Mouse (Mus musculus): ENCODE results near the gene Hspa1l. TPM values are rescaled to one million over a fixed set of nuclear protein-coding genes. Genes with fewer than 3 reads are reported as not detected.
A peak's percentile ranks its signal among the peaks of the same experiment; 100 is the strongest.
"Not testable (repeated sequence)": the region's sequence is repeated elsewhere in the genome, so short reads cannot be mapped to it uniquely, and the experiment has no call there.

Hspa1l gene
- polyA plus RNA-seq, 1 experiment from 2014 or later, result 2.0 TPM

DNA sequence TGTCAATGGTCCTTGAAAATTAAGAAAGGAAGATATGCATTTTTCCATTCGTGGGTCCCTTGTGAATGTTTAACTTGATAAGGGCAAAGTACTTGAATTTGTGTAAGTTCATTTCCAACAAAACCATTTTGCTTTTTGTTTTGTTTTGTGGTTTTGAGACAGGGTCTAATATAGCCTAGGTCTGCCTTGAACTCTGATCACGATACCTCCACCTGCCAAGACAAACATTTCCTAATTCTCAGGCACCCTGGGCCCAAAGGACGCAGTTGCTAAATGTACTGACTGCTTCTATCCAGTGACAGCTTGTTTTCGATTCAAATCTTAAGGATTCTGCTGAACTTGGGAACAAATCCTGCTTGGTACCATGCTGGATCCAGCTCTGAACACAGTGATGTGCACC lies 7.1 kb downstream of the Hspa1l start:
- Histone ChIP-seq H3K27ac (ENCODE audit: low read length) (no peak overlapping the region), H3K9ac (ENCODE audit: low read depth, low read length) (0 out of 2 replicates have a peak overlapping the region, but pooled peaks have one; percentile 21), H3K4me3 (ENCODE audit: low read depth, low read length) (no peak overlapping the region), H3K9me3 (replicated peaks; ENCODE audit: control insufficient read depth, low read length, poor library complexity, severe bottlenecking) (no peaks in the 10 kb centered on the region), H3K27me3 (ENCODE audit: control insufficient read depth, insufficient read depth, low read depth, low read length) (no peaks in the 10 kb centered on the region), H3K4me1 (ENCODE audit: control insufficient read depth, insufficient read depth, low read length) (peaks cover 20% of the 10 kb centered on the region), H3K36me3 (ENCODE audit: control insufficient read depth, insufficient read depth, low read length) (no peaks in the 10 kb centered on the region), H3K4me2 (ENCODE audit: low read length) (no peak overlapping the region)
- no peak for ATAC-seq
- WGBS, result 93% methylated on average over 4 of the region's 4 CpGs

DNA sequence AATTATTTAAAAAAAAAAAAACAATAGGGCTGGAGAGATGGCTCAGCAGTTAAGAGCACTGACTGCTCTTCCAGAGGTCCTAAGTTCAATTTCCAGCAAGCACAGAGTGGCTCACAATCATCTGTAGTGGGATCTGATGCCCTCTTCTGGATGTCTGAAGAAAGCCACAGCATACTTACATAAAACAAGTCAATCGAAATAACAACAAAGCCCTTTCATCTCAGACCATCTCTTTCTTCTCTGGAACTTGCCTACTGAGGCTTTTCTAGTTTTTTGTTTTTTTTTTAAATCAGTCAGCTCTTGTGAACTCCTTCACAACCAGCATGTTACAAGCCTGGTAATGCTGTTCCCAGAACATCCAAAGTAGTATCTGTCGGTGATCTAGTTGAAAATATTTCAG lies 8.2 kb downstream of the Hspa1l start:
- WGBS, result 14% methylated on average over 2 of the region's 2 CpGs
- H3K4me3 ChIP-seq (ENCODE audit: low read depth, low read length), result peak overlapping the region; percentile 70
- no peak for ATAC-seq
- H3K9ac ChIP-seq (ENCODE audit: low read depth, low read length), result peak overlapping the region; percentile 91
- H3K27me3 ChIP-seq (ENCODE audit: control insufficient read depth, insufficient read depth, low read depth, low read length), result no peaks in the 10 kb centered on the region
- peaks cover 4% of the 10 kb centered on the region for H3K36me3 ChIP-seq (ENCODE audit: control insufficient read depth, insufficient read depth, low read length)
- peak overlapping the region; percentile 92 for H3K4me2 ChIP-seq (ENCODE audit: low read length)
- peak overlapping the region; percentile 96 for H3K27ac ChIP-seq (ENCODE audit: low read length)
- peaks cover 20% of the 10 kb centered on the region for H3K4me1 ChIP-seq (ENCODE audit: control insufficient read depth, insufficient read depth, low read length)
- no peaks in the 10 kb centered on the region for H3K9me3 ChIP-seq (replicated peaks; ENCODE audit: control insufficient read depth, low read length, poor library complexity, severe bottlenecking)

- peak; percentile 96 for ATAC-seq
- peaks cover 20% of the 10 kb centered on the region for H3K4me1 ChIP-seq (ENCODE audit: control insufficient read depth, insufficient read depth, low read length)
- peak within 1 kb of the TSS; percentile 96 for H3K27ac ChIP-seq (ENCODE audit: low read length)
Observed at GRCm38 (mm10) chr17:34981690-34982180, 9.2 kb downstream of the Hspa1l start, which contains the start of gene Lsm2. Gene Lsm2, plus strand, starts transcription at chr17:34981862.

DNA sequence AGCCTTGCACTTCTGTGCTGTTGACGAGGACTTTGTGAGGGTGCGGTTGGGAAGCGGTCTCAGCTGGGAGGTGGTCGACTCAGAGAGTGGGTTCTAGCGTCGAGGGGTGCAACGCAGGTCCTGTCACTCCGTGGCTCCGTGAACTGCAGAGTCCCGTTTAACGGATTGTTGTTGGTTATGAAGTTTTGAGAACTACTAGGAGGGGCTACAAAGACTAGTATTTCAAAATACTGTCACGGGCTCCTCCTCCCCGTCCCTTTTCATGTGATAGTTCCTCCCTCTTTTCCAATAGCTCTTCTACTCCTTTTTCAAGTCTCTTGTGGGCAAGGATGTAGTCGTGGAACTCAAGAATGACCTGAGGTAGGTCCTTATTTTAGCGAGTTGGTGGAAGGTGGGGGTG lies 9.8 kb downstream of the Hspa1l start:
- Histone ChIP-seq H3K27ac (ENCODE audit: low read length) (peak overlapping the region; percentile 96), H3K4me3 (ENCODE audit: low read depth, low read length) (peak overlapping the region; percentile 70), H3K36me3 (ENCODE audit: control insufficient read depth, insufficient read depth, low read length) (peaks cover 7% of the 10 kb centered on the region), H3K4me1 (ENCODE audit: control insufficient read depth, insufficient read depth, low read length) (peaks cover 20% of the 10 kb centered on the region), H3K9ac (ENCODE audit: low read depth, low read length) (peak overlapping the region; percentile 91), H3K27me3 (ENCODE audit: control insufficient read depth, insufficient read depth, low read depth, low read length) (no peaks in the 10 kb centered on the region), H3K9me3 (replicated peaks; ENCODE audit: control insufficient read depth, low read length, poor library complexity, severe bottlenecking) (no peaks in the 10 kb centered on the region), H3K4me2 (ENCODE audit: low read length) (peak overlapping the region; percentile 92)
- 0% methylated on average over 15 of the region's 15 CpGs for WGBS
- peak; percentile 23; the same call in 1 of the 2 replicates for ATAC-seq

More at GRCm38 (mm10) chr17:34981690-34982180, 9.2 kb downstream of the Hspa1l start, which contains the start of gene Lsm2:
- H3K36me3 ChIP-seq (ENCODE audit: control insufficient read depth, insufficient read depth, low read length), result peaks cover 7% of the 10 kb centered on the region
- peak within 1 kb of the TSS; percentile 91 for H3K9ac ChIP-seq (ENCODE audit: low read depth, low read length)
- no peaks in the 10 kb centered on the region for H3K9me3 ChIP-seq (replicated peaks; ENCODE audit: control insufficient read depth, low read length, poor library complexity, severe bottlenecking)
- under 1% methylated on average over 57 of the region's 58 CpGs for WGBS
- no peaks in the 10 kb centered on the region for H3K27me3 ChIP-seq (ENCODE audit: control insufficient read depth, insufficient read depth, low read depth, low read length)
- peak within 1 kb of the TSS; percentile 70 for H3K4me3 ChIP-seq (ENCODE audit: low read depth, low read length)
- peak within 1 kb of the TSS; percentile 92 for H3K4me2 ChIP-seq (ENCODE audit: low read length)

DNA sequence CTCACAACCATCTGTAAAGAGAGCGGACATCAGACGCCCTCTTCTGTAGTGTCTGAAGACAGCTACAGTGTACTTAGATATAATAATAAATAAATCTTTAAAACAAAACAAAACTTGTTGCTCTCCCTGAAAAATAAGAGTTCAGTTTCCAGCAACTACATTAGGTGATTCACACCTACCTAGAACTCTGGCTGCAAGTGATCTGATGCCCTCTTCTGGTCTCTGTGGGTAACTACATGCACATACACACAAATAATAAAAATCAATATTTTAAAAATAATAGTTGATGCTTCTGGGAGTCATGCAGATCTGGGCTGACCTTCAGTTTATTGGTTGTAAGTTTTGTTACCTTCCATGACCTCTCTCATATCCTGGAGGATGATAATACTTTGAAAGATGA lies 11.7 kb downstream of the Hspa1l start:
- Histone ChIP-seq H3K9ac (ENCODE audit: low read depth, low read length) (no peak overlapping the region), H3K27me3 (ENCODE audit: control insufficient read depth, insufficient read depth, low read depth, low read length) (no peaks in the 10 kb centered on the region), H3K9me3 (replicated peaks; ENCODE audit: control insufficient read depth, low read length, poor library complexity, severe bottlenecking) (no peaks in the 10 kb centered on the region), H3K4me2 (ENCODE audit: low read length) (no peak overlapping the region), H3K36me3 (ENCODE audit: control insufficient read depth, insufficient read depth, low read length) (peaks cover 7% of the 10 kb centered on the region), H3K4me3 (ENCODE audit: low read depth, low read length) (no peak overlapping the region), H3K4me1 (ENCODE audit: control insufficient read depth, insufficient read depth, low read length) (peaks cover 20% of the 10 kb centered on the region), H3K27ac (ENCODE audit: low read length) (no peak overlapping the region)
- 64% methylated on average over 2 of the region's 2 CpGs for WGBS
- no peak for ATAC-seq

DNA sequence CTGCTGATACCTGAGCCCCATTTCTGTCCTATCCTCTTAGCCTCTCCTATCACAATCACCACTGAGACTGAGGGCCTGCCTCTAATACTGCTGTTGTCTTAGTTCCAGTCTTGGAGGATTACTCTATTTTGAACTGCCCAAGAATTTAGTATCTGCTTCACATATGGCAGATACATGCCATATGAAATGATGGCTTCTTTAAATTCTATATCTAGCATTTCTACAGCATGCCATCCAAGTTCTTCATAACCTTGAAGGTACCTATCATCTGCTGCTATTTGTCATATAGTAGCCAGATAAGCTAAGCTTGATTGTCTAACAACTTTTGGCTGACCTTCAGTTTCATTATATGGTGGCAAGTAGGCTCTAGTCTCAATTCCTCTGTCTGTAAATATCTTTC lies 22.2 kb downstream of the Hspa1l start:
- Histone ChIP-seq H3K4me2 (ENCODE audit: low read length) (no peak overlapping the region), H3K9ac (ENCODE audit: low read depth, low read length) (no peak overlapping the region), H3K4me1 (ENCODE audit: control insufficient read depth, insufficient read depth, low read length) (no peaks in the 10 kb centered on the region), H3K36me3 (ENCODE audit: control insufficient read depth, insufficient read depth, low read length) (no peaks in the 10 kb centered on the region), H3K27ac (ENCODE audit: low read length) (no peak overlapping the region), H3K4me3 (ENCODE audit: low read depth, low read length) (no peak overlapping the region), H3K27me3 (ENCODE audit: control insufficient read depth, insufficient read depth, low read depth, low read length) (no peaks in the 10 kb centered on the region), H3K9me3 (replicated peaks; ENCODE audit: control insufficient read depth, low read length, poor library complexity, severe bottlenecking) (no peaks in the 10 kb centered on the region)
- ATAC-seq, result no peak

DNA sequence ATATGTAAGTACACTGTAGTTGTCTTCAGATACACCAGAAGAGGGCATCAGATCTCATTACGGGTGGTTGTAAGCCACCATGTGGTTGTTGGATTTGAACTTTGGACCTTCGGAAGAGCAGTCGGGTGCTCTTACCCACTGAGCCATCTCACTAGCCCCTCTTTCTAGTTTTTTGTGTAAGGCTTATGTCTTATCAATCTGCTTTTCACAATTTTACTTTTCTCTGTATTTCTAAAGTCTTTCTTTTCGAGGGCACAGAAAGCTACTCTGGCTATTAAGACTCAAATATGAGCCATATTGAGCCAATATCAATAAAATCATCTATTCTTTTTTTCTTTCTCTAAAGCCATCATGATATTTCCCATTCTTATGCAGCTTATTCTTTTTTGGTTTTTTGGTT lies 22.7 kb downstream of the Hspa1l start:
- not testable (repeated sequence) for H3K27ac ChIP-seq (ENCODE audit: low read length); ATAC-seq; H3K9me3 ChIP-seq (replicated peaks; ENCODE audit: control insufficient read depth, low read length, poor library complexity, severe bottlenecking); H3K4me1 ChIP-seq (ENCODE audit: control insufficient read depth, insufficient read depth, low read length); H3K4me3 ChIP-seq (ENCODE audit: low read depth, low read length); H3K36me3 ChIP-seq (ENCODE audit: control insufficient read depth, insufficient read depth, low read length); H3K9ac ChIP-seq (ENCODE audit: low read depth, low read length); H3K4me2 ChIP-seq (ENCODE audit: low read length); H3K27me3 ChIP-seq (ENCODE audit: control insufficient read depth, insufficient read depth, low read depth, low read length)
- WGBS, result 95% methylated on average over 4 of the region's 4 CpGs

- whole genome bisulfite sequencing, result 97% methylated on average over 4 of the region's 4 CpGs
Observed at GRCm38 (mm10) chr17:34995927-34996326, 23.4 kb downstream of the Hspa1l start.

DNA sequence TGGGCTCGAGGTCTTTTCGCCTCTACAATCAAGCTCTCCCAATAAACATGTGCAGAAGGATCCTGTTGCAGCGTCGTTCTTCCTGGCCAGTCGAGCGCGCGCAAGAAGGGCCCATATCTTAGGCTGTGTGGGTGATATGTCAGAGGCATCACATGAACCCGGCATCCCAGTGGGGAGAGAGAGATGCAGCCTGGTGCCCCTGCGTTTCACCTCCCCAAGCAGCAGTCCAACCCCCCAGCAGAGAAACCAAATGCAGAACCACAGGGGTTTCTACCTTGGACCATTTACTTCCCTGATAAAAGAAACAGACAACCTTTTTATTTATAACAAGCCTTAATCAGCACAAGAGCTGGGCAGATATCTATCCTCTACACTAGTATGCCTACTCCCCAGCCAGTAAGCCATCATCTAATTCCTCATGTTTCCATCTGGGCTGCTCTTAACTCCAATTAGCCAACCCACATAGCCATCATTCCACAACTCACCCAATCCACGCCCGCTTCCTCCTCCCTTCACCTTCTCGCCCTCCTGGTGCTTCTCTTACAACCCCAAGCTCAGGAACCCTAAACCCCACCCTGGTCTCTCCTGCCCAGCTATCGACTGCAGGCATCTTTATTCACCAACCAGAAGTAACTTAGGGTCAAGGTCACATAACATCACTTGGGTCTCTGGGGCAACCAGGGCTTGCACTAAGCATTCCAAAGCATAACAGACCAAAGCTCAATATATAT lies 24.1 kb downstream of the Hspa1l start:
- Histone ChIP-seq H3K9ac (ENCODE audit: low read depth, low read length) (no peak overlapping the region), H3K27me3 (ENCODE audit: control insufficient read depth, insufficient read depth, low read depth, low read length) (no peaks in the 10 kb centered on the region), H3K27ac (ENCODE audit: low read length) (no peak overlapping the region), H3K36me3 (ENCODE audit: control insufficient read depth, insufficient read depth, low read length) (no peaks in the 10 kb centered on the region), H3K4me2 (ENCODE audit: low read length) (no peak overlapping the region), H3K9me3 (replicated peaks; ENCODE audit: control insufficient read depth, low read length, poor library complexity, severe bottlenecking) (no peaks in the 10 kb centered on the region), H3K4me1 (ENCODE audit: control insufficient read depth, insufficient read depth, low read length) (peaks cover 4% of the 10 kb centered on the region), H3K4me3 (ENCODE audit: low read depth, low read length) (no peak overlapping the region)
- no peak for ATAC-seq
- WGBS, result 88% methylated on average over 12 of the region's 14 CpGs

More at GRCm38 (mm10) chr17:34995927-34996326, 23.4 kb downstream of the Hspa1l start:
- ATAC-seq; H3K9me3 ChIP-seq (replicated peaks; ENCODE audit: control insufficient read depth, low read length, poor library complexity, severe bottlenecking); H3K4me2 ChIP-seq (ENCODE audit: low read length); H3K4me3 ChIP-seq (ENCODE audit: low read depth, low read length); H3K36me3 ChIP-seq (ENCODE audit: control insufficient read depth, insufficient read depth, low read length); H3K4me1 ChIP-seq (ENCODE audit: control insufficient read depth, insufficient read depth, low read length); H3K27me3 ChIP-seq (ENCODE audit: control insufficient read depth, insufficient read depth, low read depth, low read length); H3K9ac ChIP-seq (ENCODE audit: low read depth, low read length); H3K27ac ChIP-seq (ENCODE audit: low read length): not testable (repeated sequence)
